Mouse (Mus musculus) effector memory CD4-positive, alpha-beta T cell, adult 5 months (primary cell): ENCODE data around the gene Ggcx. TPM values are rescaled to one million over a fixed set of nuclear protein-coding genes. Genes with fewer than 3 reads are reported as not detected.

ENCODE experiments used
- polyA plus RNA-seq: library from polyadenylated mRNA; unstranded; fragments of 100-300 nt; shearing (Covaris generic); gene quantifications from one replicate; pipeline ENCODE4 v1.2.1, GENCODE M21; 2017

Gene Ggcx
- 7.0 TPM for polyA plus RNA-seq

GRCm38 (mm10) chr6:72414076-72414756, at the start of gene Ggcx:
Gene Ggcx (plus strand): TSS chr6:72414308.

GRCm38 (mm10) chr6:72366844-72367443, 47.2 kb upstream of the Ggcx start, which contains the start of gene Rnf181:
Gene Rnf181 (minus strand): TSS chr6:72366956.

GRCm38 (mm10) chr6:72380131-72380770, 33.9 kb upstream of the Ggcx start, which contains the start of gene Vamp5:
Gene Vamp5 (minus strand): TSS chr6:72380468.

GRCm38 (mm10) chr6:72389941-72390771, 24.0 kb upstream of the Ggcx start, which contains the start of gene Vamp8:
Gene Vamp8 (minus strand): TSS chr6:72390703.

GRCm38 (mm10) chr6:72439355-72440185, 25.5 kb downstream of the Ggcx start, which contains the start of gene Mat2a:
Gene Mat2a (minus strand): TSS chr6:72439558.

Other genes with a start within 250 kb of the Ggcx start
- gene Atoh8, start 178.7 kb upstream of the Ggcx start, polyA plus RNA-seq: not detected
- not detected for gene Sftpb, start 109.7 kb upstream of the Ggcx start, polyA plus RNA-seq
- gene Usp39, start 69.1 kb upstream of the Ggcx start, polyA plus RNA-seq: 32.2 TPM
- gene 0610030E20Rik, start 67.0 kb upstream of the Ggcx start, polyA plus RNA-seq: 28.9 TPM
- 1.1 TPM for gene Tmem150a, start 58.9 kb upstream of the Ggcx start, polyA plus RNA-seq
- gene Rnf181, start 47.4 kb upstream of the Ggcx start, polyA plus RNA-seq: 110 TPM
- 22.4 TPM for gene Vamp5, start 33.8 kb upstream of the Ggcx start, polyA plus RNA-seq
- gene Vamp8, start 23.6 kb upstream of the Ggcx start, polyA plus RNA-seq: 151 TPM
- gene Mat2a, start 25.2 kb downstream of the Ggcx start, polyA plus RNA-seq: 622 TPM
- not detected for gene Sh2d6, start 107.4 kb downstream of the Ggcx start, polyA plus RNA-seq
- 37.8 TPM for gene Capg, start 130.1 kb downstream of the Ggcx start, polyA plus RNA-seq
- gene Elmod3, start 184.1 kb downstream of the Ggcx start, polyA plus RNA-seq: 11.1 TPM
- gene Retsat, start 184.2 kb downstream of the Ggcx start, polyA plus RNA-seq: 6.1 TPM
- 292 TPM for gene Tgoln1, start 202.7 kb downstream of the Ggcx start, polyA plus RNA-seq